Mouse (Mus musculus) ES-Bruce4 (cell line): ENCODE data around the gene Atf4.

Source experiments
- CTCF ChIP-seq: IDR thresholded peaks from one replicate; pipeline ENCODE4 v1.8.1; 2011; ENCODE audit warnings: low read depth, low read length
- POLR2A ChIP-seq: IDR thresholded peaks from one replicate; pipeline ENCODE4 v1.8.1; 2011; ENCODE audit warnings: low read length; ENCODE audit not compliant: insufficient read depth

DNA sequence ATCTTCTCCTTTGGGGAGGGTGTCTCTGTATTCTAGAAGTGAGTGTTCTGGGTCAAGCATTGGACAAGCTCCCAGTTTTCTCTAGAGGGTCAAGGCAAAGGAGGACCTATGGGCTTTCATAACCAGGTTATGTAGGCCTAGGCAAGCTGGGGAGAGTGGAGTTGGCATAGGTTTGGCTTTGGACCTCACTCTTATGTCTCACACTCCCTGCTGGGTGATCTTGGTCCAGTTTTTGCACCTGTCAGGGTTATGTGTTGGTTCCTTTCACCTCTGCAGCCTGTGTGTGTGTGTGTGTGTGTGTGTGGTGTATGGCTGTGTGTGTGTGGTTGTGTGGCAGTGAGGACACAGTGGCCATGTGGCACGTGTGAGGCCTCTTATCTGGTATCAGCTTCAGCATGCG is 24.1 kb downstream of the Atf4 start:
- TF ChIP-seq CTCF (no peak), POLR2A (no peak)
